Mouse (Mus musculus) liver, adult 2 months (tissue): Measurements from ENCODE around the gene Atl3. TPM values are rescaled to one million over a fixed set of nuclear protein-coding genes. Genes with fewer than 3 reads are reported as not detected.

Experiments
- DNase-seq: peaks from one replicate; pipeline ENCODE4 v3.0.0-alpha.2; 2011; ENCODE audit warnings: low read depth, low spot score; ENCODE audit errors: extremely low read depth
- H3K27ac ChIP-seq: fragments of 200-500 bp; replicated peaks from 2 replicates; pipeline ENCODE4 v1.5.1; 2012; ENCODE audit warnings: low read depth, mild to moderate bottlenecking, control low read depth, inconsistent platforms, low read length; ENCODE audit not compliant: insufficient read depth
- H3K27me3 ChIP-seq: fragments of 200-500 bp; 2 replicates; pipeline ENCODE4 v1.6.1; 2012; ENCODE audit warnings: mild to moderate bottlenecking, moderate library complexity, low read length, inconsistent platforms; ENCODE audit not compliant: control insufficient read depth, insufficient read depth
- H3K36me3 ChIP-seq: fragments of 200-500 bp; 2 replicates; pipeline ENCODE4 v1.6.1; 2012; ENCODE audit warnings: low read length, inconsistent platforms; ENCODE audit not compliant: control insufficient read depth, insufficient read depth
- H3K4me1 ChIP-seq: fragments of 200-500 bp; 2 replicates; pipeline ENCODE4 v1.6.1; 2011; ENCODE audit warnings: low read length; ENCODE audit not compliant: control insufficient read depth, insufficient read depth
- H3K4me3 ChIP-seq: fragments of 200-500 bp; 2 replicates; pipeline ENCODE4 v1.5.1; 2011; ENCODE audit warnings: low read depth, mild to moderate bottlenecking, control low read depth, low read length, moderate library complexity; ENCODE audit not compliant: insufficient read depth
- H3K79me2 ChIP-seq: fragments of 200-500 bp; 2 replicates; pipeline ENCODE4 v1.6.1; 2012; ENCODE audit warnings: inconsistent platforms, mild to moderate bottlenecking, low read length, moderate library complexity; ENCODE audit not compliant: control insufficient read depth, insufficient read depth
- H3K9ac ChIP-seq: fragments of 200-500 bp; 2 replicates; pipeline ENCODE4 v1.6.1; 2012; ENCODE audit warnings: low read depth, mild to moderate bottlenecking, control low read depth, inconsistent platforms, low read length
- CTCF ChIP-seq: fragments of 200-500 bp; IDR thresholded peaks from 2 replicates; pipeline ENCODE4 v1.5.1; 2011; ENCODE audit warnings: low read depth, low read length, control low read depth
- POLR2A ChIP-seq: fragments of 200-500 bp; IDR thresholded peaks from 2 replicates; pipeline ENCODE4 v1.6.1; 2011; ENCODE audit warnings: low read length, control low read depth; ENCODE audit not compliant: insufficient read depth; ENCODE audit errors: extremely low read depth
- WGBS: fragments of 180-500 bp; shearing (Covaris S2); methylation state at CpG from one replicate; pipeline ENCODE4 v1.1.7; 2018; 5-methylcytosine and 5-hydroxymethylcytosine counted together
- polyA plus RNA-seq: library from polyadenylated mRNA; depleted of rRNA; stranded (reverse); fragments of >200 nt; gene quantifications from 2 replicates; pipeline ENCODE4 v1.2.3, GENCODE M21; 2012; rRNA removed
- total RNA-seq: library from RNA; depleted of rRNA; stranded (reverse); fragments of >200 nt; gene quantifications from 2 replicates; pipeline ENCODE4 v1.2.3, GENCODE M21; 2014; rRNA removed

Atl3 gene
- total RNA-seq (69.9 and 74.5 TPM in 2 replicates), polyA plus RNA-seq (16.5 and 19.4 TPM in 2 replicates)

DNA sequence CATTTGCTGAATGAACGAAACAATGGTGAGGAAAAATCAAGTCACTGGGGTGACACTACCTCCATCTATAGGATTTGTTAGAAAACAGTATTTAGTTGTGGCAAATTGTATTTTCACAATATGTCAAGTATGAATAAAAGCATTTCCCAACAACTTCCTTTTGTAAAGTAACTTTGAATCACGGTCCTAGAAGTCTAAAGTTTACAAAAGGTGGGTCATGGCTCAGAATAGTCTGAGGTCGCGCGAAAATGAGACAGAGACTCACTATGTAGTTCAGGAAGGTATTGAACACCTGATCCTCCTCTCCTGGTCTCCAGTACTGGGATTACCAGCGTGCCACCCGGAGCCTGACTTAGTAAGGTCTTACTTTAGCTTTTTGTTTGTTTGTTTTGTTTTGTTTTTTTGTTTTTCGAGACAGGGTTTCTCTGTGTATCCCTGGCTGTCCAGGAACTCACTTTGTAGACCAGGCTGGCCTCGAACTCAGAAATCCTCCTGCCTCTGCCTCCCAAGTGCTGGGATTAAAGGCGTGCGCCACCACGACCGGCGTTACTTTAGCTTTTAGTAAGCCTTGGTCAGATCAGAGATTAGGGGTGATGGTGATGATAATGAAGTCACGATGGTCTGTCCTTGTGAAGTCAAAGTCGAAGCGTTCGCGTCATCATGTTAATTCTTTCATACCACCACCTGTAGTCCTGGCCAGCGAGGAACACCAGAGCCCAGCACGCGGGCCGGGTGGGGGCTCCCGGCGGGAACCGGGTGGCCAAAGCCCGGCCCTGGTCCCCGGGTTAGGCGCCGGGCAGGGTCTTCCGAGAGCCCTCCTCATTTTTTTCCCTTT, at the start of gene Atl3:
TSS of gene Atl3 (plus strand) at position 689 of the 835 bp plus-strand sequence.
- peak within 1 kb of the TSS; percentile 88 for H3K4me3 ChIP-seq
- WGBS: 19% methylated on average over 31 of the region's 31 CpGs
- H3K9ac ChIP-seq: peak within 1 kb of the TSS; percentile 94
- DNase-seq: no peak
- H3K36me3 ChIP-seq: peaks cover 2% of the 10 kb centered on the region; the same call in 1 of the 2 replicates
- peak within 1 kb of the TSS; percentile 94 for H3K27ac ChIP-seq
- H3K4me1 ChIP-seq: peaks cover 14% of the 10 kb centered on the region; the same call in 1 of the 2 replicates
- TF ChIP-seq CTCF (no peak), POLR2A (peak; percentile 19; the same call in 1 of the 2 replicates)
- no peaks in the 10 kb centered on the region for H3K27me3 ChIP-seq
- peaks cover 7% of the 10 kb centered on the region; the same call in 1 of the 2 replicates for H3K79me2 ChIP-seq

GRCm38 (mm10) chr19:7445105-7445504, 48.7 kb upstream of the Atl3 start:
- TF ChIP-seq CTCF (no peak), POLR2A (no peak)
- no peak overlapping the region for H3K9ac ChIP-seq
- peaks cover 13% of the 10 kb centered on the region for H3K4me1 ChIP-seq
- H3K79me2 ChIP-seq: peaks cover 13% of the 10 kb centered on the region; the same call in 1 of the 2 replicates
- H3K4me3 ChIP-seq: no peak overlapping the region
- H3K36me3 ChIP-seq: no peaks in the 10 kb centered on the region
- no peak overlapping the region for H3K27ac ChIP-seq
- DNase-seq: peak; percentile 64
- WGBS: 41% methylated on average over 2 of the region's 2 CpGs
- H3K27me3 ChIP-seq: no peaks in the 10 kb centered on the region

GRCm38 (mm10) chr19:7445596-7445995, 48.2 kb upstream of the Atl3 start:
- Histone ChIP-seq H3K9ac (no peak overlapping the region), H3K36me3 (no peaks in the 10 kb centered on the region), H3K27ac (no peak overlapping the region), H3K27me3 (no peaks in the 10 kb centered on the region), H3K79me2 (peaks cover 13% of the 10 kb centered on the region; the same call in 1 of the 2 replicates), H3K4me3 (no peak overlapping the region), H3K4me1 (peaks cover 13% of the 10 kb centered on the region)
- TF ChIP-seq POLR2A (no peak), CTCF (no peak)
- DNase-seq: peak; percentile 79
- WGBS: 26% methylated on average over 1 of the region's 1 CpGs

- no peak for DNase-seq
- Histone ChIP-seq H3K79me2 (peaks cover 4% of the 10 kb centered on the region; the same call in 1 of the 2 replicates), H3K36me3 (no peaks in the 10 kb centered on the region; the same call in 1 of the 2 replicates), H3K27ac (no peak overlapping the region), H3K4me3 (no peak overlapping the region), H3K9ac (no peak overlapping the region), H3K4me1 (peaks cover 2% of the 10 kb centered on the region), H3K27me3 (no peaks in the 10 kb centered on the region)
- TF ChIP-seq CTCF (no peak), POLR2A (no peak)
- WGBS: 65% methylated on average over 2 of the region's 2 CpGs
Observed at GRCm38 (mm10) chr19:7456803-7457202, 37.0 kb upstream of the Atl3 start.

DNA sequence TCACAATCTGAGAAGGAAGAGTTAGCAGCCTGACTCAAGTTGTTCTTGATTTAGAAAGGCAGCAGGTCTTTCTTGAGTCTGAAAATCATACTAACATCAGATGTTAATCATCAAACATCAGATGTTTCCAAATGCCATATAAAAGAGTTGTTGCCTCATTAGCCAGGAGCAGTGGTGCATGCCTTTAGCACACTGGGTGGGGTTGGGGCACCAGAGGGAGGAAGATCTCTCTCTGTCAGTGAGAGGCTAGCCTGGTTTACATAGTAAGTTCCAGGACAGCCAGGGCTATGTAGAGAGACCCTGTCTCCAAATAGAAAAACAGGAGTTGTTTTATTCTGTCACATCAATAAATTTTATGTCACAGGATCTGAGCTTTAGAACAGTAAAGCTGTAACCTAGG, 34.9 kb upstream of the Atl3 start:
- TF ChIP-seq CTCF: no peak
- TF ChIP-seq POLR2A: no peak
- H3K27ac ChIP-seq: no peak overlapping the region
- H3K4me3 ChIP-seq: no peak overlapping the region
- DNase-seq: no peak
- no peaks in the 10 kb centered on the region for H3K27me3 ChIP-seq
- H3K9ac ChIP-seq: no peak overlapping the region
- H3K36me3 ChIP-seq: peaks cover 2% of the 10 kb centered on the region; the same call in 1 of the 2 replicates
- peaks cover 2% of the 10 kb centered on the region; the same call in 1 of the 2 replicates for H3K4me1 ChIP-seq
- H3K79me2 ChIP-seq: peaks cover 10% of the 10 kb centered on the region; the same call in 1 of the 2 replicates
